28 mouse cellular contexts compared by ENCODE assay signal in genomic region chr4:138525684-138526083, GRCm38 (mm10).
A peak's percentile ranks its signal among the peaks of the same experiment; 100 is the strongest.
DNase-seq lines count a peak whose midpoint lies in the region; ATAC-seq and TF ChIP-seq lines count a peak whose summit lies in the region.
"Had no signal": no experiment of that assay in that cellular context is flagged by ENCODE, and none has a peak within 500 bp of the region (broad histone marks: within the 10 kb centered on the region; RNA-seq: fewer than 3 reads in every experiment).

No protein-coding gene starts in this region.

- H3K27me3 ChIP-seq in lung, embryonic 15.5 days: no peaks in the 10 kb centered on the region; the same call in 1 of the 2 replicates
- H3K27me3 ChIP-seq: forebrain, embryonic 15.5 days; neural tube, embryonic 12.5 days; Patski had no signal

- no peak overlapping the region for H3K27ac ChIP-seq in lung, embryonic 15.5 days
- H3K27ac ChIP-seq: forebrain, embryonic 15.5 days; hindbrain, postnatal 0 days; intestine, embryonic 15.5 days; liver, embryonic 12.5 days; macrophage; neural tube, embryonic 12.5 days; stomach, postnatal 0 days had no signal

- WGBS in lung, embryonic 15.5 days: 73% methylated on average over 4 of the region's 4 CpGs
- WGBS in lung, adult 2 months: 76% methylated on average over 4 of the region's 4 CpGs

- no peak for TF ChIP-seq POLR2A in lung, adult 2 months (IDR thresholded peaks at IDR 0.05; ENCODE audit: borderline replicate concordance, extremely low read depth, low read depth, low read length)

- no peak for TF ChIP-seq CTCF in lung, adult 2 months (IDR thresholded peaks at IDR 0.05; ENCODE audit: insufficient read depth, low read length)

- no peaks in the 10 kb centered on the region for H3K36me3 ChIP-seq in lung, embryonic 15.5 days
- H3K36me3 ChIP-seq: forebrain, embryonic 15.5 days; intestine, embryonic 15.5 days; liver, embryonic 12.5 days; neural tube, embryonic 12.5 days had no signal

- H3K4me2 ChIP-seq in lung, embryonic 15.5 days: no peak overlapping the region
- H3K4me2 ChIP-seq: forebrain, embryonic 15.5 days; intestine, embryonic 15.5 days; liver, embryonic 12.5 days; neural tube, embryonic 12.5 days had no signal

- H3K9ac ChIP-seq in lung, embryonic 15.5 days: no peak overlapping the region
- H3K9ac ChIP-seq: forebrain, embryonic 15.5 days; intestine, embryonic 15.5 days; liver, embryonic 12.5 days; liver, postnatal 0 days; neural tube, embryonic 12.5 days had no signal

- H3K9me3 ChIP-seq in lung, embryonic 15.5 days: no peaks in the 10 kb centered on the region
- H3K9me3 ChIP-seq: forebrain, embryonic 15.5 days; intestine, embryonic 15.5 days; liver, embryonic 12.5 days; neural tube, embryonic 12.5 days had no signal

- H3K4me1 ChIP-seq in lung, embryonic 15.5 days: peaks cover 3% of the 10 kb centered on the region; the same call in 1 of the 2 replicates
- no peaks in the 10 kb centered on the region for H3K4me1 ChIP-seq in lung, adult 2 months (ENCODE audit: control insufficient read depth, insufficient read depth, low read length)
- H3K4me1 ChIP-seq: liver, embryonic 12.5 days had no signal

- intact Hi-C loops in left cerebral cortex, postnatal 14 days (cut with DNase I): no loop called here

- H3K4me3 ChIP-seq in lung, embryonic 15.5 days: no peak overlapping the region
- H3K4me3 ChIP-seq in lung, adult 2 months (replicated peaks; ENCODE audit: extremely low read depth, low read depth, low read length): no peak overlapping the region
- H3K4me3 ChIP-seq: forebrain, embryonic 15.5 days; intestine, embryonic 15.5 days; liver, embryonic 12.5 days; myocyte; neural tube, embryonic 12.5 days had no signal

- no peak for DNase-seq in frontal cortex, postnatal 25 days (ENCODE audit: low spot score in 2 of 2)
- no peak for DNase-seq in lung, adult 2 months
- peak; percentile 76 for DNase-seq in right cerebral cortex, adult 18-20 months
- no peak for DNase-seq in right cerebral cortex, postnatal 4 days
- peak; percentile 54 to 63 for DNase-seq in left cerebral cortex, postnatal 14 days (ENCODE audit: low spot score in 2 of 2)
- DNase-seq in adrenal gland, postnatal 25 days: no peak
- DNase-seq: adrenal gland, postnatal 10 days; cerebellum, adult 8-10 months; cerebellum, postnatal 25 days; gastrocnemius, postnatal 14 days; heart, postnatal 14 days; kidney, adult 2 months; kidney, postnatal 36 days; layer of hippocampus, postnatal 36 days; liver, postnatal 0 days; lung, postnatal 10 days; thymus, postnatal 4 days had no signal

- ATAC-seq in frontal cortex, adult (ENCODE audit: low TSS enrichment): peak; percentile 38; the same call in 1 of the 2 replicates
- ATAC-seq in lung, embryonic 15.5 days (ENCODE audit: borderline replicate concordance, extremely low read depth, low FRiP score, low TSS enrichment): 0 out of 2 replicates have a peak, but pooled peaks have one; percentile 12
- ATAC-seq: forebrain, embryonic 15.5 days; hindbrain, postnatal 0 days; intestine, embryonic 15.5 days; liver, embryonic 12.5 days; liver, postnatal 0 days; Patski had no signal

Comparison
In these comparisons a context has a peak if more than half of its experiments do, and no peak if none do; other contexts are left out.
1. DNase-seq: peak in right cerebral cortex, adult 18-20 months (single experiment) and left cerebral cortex, postnatal 14 days (2 of 2); none in frontal cortex, postnatal 25 days (0 of 2), lung, adult 2 months (single experiment), right cerebral cortex, postnatal 4 days (single experiment) and adrenal gland, postnatal 25 days (single experiment).